Mouse (Mus musculus): Measurements from ENCODE around the gene Tor3a. TPM values are rescaled to one million over a fixed set of nuclear protein-coding genes. Genes with fewer than 3 reads are reported as not detected.

Tor3a gene
- total RNA-seq, 1 experiment from 2014 or later: 24.6 TPM

GRCm38 (mm10) chr1:156644780-156645523, 29.2 kb downstream of the Tor3a start:
- ATAC-seq (ENCODE audit: extremely low read depth, insufficient number of reproducible peaks, low FRiP score, poor library complexity, severe bottlenecking): no peak

GRCm38 (mm10) chr1:156644061-156644460, 30.1 kb downstream of the Tor3a start:
- ATAC-seq (ENCODE audit: extremely low read depth, insufficient number of reproducible peaks, low FRiP score, poor library complexity, severe bottlenecking): no peak

GRCm38 (mm10) chr1:156642813-156643212, 31.3 kb downstream of the Tor3a start:
- no peak for ATAC-seq (ENCODE audit: extremely low read depth, insufficient number of reproducible peaks, low FRiP score, poor library complexity, severe bottlenecking)

GRCm38 (mm10) chr1:156641808-156642207, 32.3 kb downstream of the Tor3a start:
- ATAC-seq (ENCODE audit: extremely low read depth, insufficient number of reproducible peaks, low FRiP score, poor library complexity, severe bottlenecking): 0 out of 2 replicates have a peak, but pooled peaks have one; percentile 13

- no peak for ATAC-seq (ENCODE audit: extremely low read depth, insufficient number of reproducible peaks, low FRiP score, poor library complexity, severe bottlenecking)
These were observed 33.6 kb downstream of the Tor3a start for GRCm38 (mm10) chr1:156640577-156640976.

GRCm38 (mm10) chr1:156639455-156639854, 34.7 kb downstream of the Tor3a start:
- ATAC-seq (ENCODE audit: extremely low read depth, insufficient number of reproducible peaks, low FRiP score, poor library complexity, severe bottlenecking): no peak

- no peak for ATAC-seq (ENCODE audit: extremely low read depth, insufficient number of reproducible peaks, low FRiP score, poor library complexity, severe bottlenecking)
These were observed 39.0 kb downstream of the Tor3a start for GRCm38 (mm10) chr1:156635148-156635547.

GRCm38 (mm10) chr1:156633095-156633494, 41.1 kb downstream of the Tor3a start:
- peak; percentile 48; the same call in 1 of the 2 replicates for ATAC-seq (ENCODE audit: extremely low read depth, insufficient number of reproducible peaks, low FRiP score, poor library complexity, severe bottlenecking)

GRCm38 (mm10) chr1:156630965-156631364, 43.2 kb downstream of the Tor3a start:
- ATAC-seq (ENCODE audit: extremely low read depth, insufficient number of reproducible peaks, low FRiP score, poor library complexity, severe bottlenecking): peak; percentile 56; the same call in 1 of the 2 replicates

- no peak for ATAC-seq (ENCODE audit: extremely low read depth, insufficient number of reproducible peaks, low FRiP score, poor library complexity, severe bottlenecking)
These were observed 44.2 kb downstream of the Tor3a start for GRCm38 (mm10) chr1:156629984-156630383.

GRCm38 (mm10) chr1:156626729-156627128, 47.4 kb downstream of the Tor3a start:
- no peak for ATAC-seq (ENCODE audit: extremely low read depth, insufficient number of reproducible peaks, low FRiP score, poor library complexity, severe bottlenecking)

GRCm38 (mm10) chr1:156624231-156624630, 49.9 kb downstream of the Tor3a start:
- ATAC-seq (ENCODE audit: extremely low read depth, insufficient number of reproducible peaks, low FRiP score, poor library complexity, severe bottlenecking): no peak

- 0 out of 2 replicates have a peak, but pooled peaks have one; percentile 45 for ATAC-seq (ENCODE audit: extremely low read depth, insufficient number of reproducible peaks, low FRiP score, poor library complexity, severe bottlenecking)
These were observed 53.2 kb downstream of the Tor3a start for GRCm38 (mm10) chr1:156620951-156621350.

GRCm38 (mm10) chr1:156620292-156620909, 53.8 kb downstream of the Tor3a start:
- ATAC-seq (ENCODE audit: extremely low read depth, insufficient number of reproducible peaks, low FRiP score, poor library complexity, severe bottlenecking): no peak

GRCm38 (mm10) chr1:156617811-156618210, 56.3 kb downstream of the Tor3a start:
- ATAC-seq (ENCODE audit: extremely low read depth, insufficient number of reproducible peaks, low FRiP score, poor library complexity, severe bottlenecking): no peak

GRCm38 (mm10) chr1:156616989-156617598, 57.1 kb downstream of the Tor3a start:
- no peak for ATAC-seq (ENCODE audit: extremely low read depth, insufficient number of reproducible peaks, low FRiP score, poor library complexity, severe bottlenecking)

- peak; percentile 95 for ATAC-seq (ENCODE audit: extremely low read depth, insufficient number of reproducible peaks, low FRiP score, poor library complexity, severe bottlenecking)
These were observed 58.6 kb downstream of the Tor3a start for GRCm38 (mm10) chr1:156615381-156616133.

- ATAC-seq (ENCODE audit: extremely low read depth, insufficient number of reproducible peaks, low FRiP score, poor library complexity, severe bottlenecking): no peak
These were observed 59.4 kb downstream of the Tor3a start for GRCm38 (mm10) chr1:156614710-156615109.

GRCm38 (mm10) chr1:156613855-156614530, 60.2 kb downstream of the Tor3a start:
- ATAC-seq (ENCODE audit: extremely low read depth, insufficient number of reproducible peaks, low FRiP score, poor library complexity, severe bottlenecking): no peak

Measured in neutrophil, adult 5-6 weeks (primary cell).